Comparison of ENCODE assay signal across 8 mouse cellular contexts in genomic region chr4:105390378-105390777, GRCm38 (mm10).
DNase-seq lines count a peak whose midpoint lies in the region; ATAC-seq and TF ChIP-seq lines count a peak whose summit lies in the region.

No protein-coding gene starts in this region.

- H3K27ac ChIP-seq in midbrain, postnatal 0 days (ENCODE audit: low read depth, low read length): no peak overlapping the region
- H3K27ac ChIP-seq in midbrain, embryonic 11.5 days (ENCODE audit: low read depth, low read length): no peak overlapping the region
- H3K27ac ChIP-seq in kidney, postnatal 0 days: no peak overlapping the region
- H3K27ac ChIP-seq in intestine, postnatal 0 days (ENCODE audit: low read depth, low read length): no peak overlapping the region

- no peak for TF ChIP-seq CTCF in midbrain, postnatal 0 days (IDR thresholded peaks at IDR 0.05)
- no peak for TF ChIP-seq CTCF in kidney, postnatal 0 days (IDR thresholded peaks at IDR 0.05; ENCODE audit: low read depth)
- TF ChIP-seq CTCF in intestine, postnatal 0 days (IDR thresholded peaks at IDR 0.05; ENCODE audit: low read depth): no peak

- 27% methylated on average over 5 of the region's 5 CpGs for WGBS in midbrain, postnatal 0 days
- 31% methylated on average over 5 of the region's 5 CpGs for WGBS in midbrain, embryonic 11.5 days
- WGBS in kidney, postnatal 0 days: 18% methylated on average over 5 of the region's 5 CpGs
- WGBS in intestine, postnatal 0 days: 28% methylated on average over 5 of the region's 5 CpGs

- peak; percentile 52 for DNase-seq in adrenal gland, postnatal 14 days
- no peak for DNase-seq in adrenal gland, postnatal 25 days
- peak; percentile 17 for DNase-seq in midbrain, postnatal 0 days (ENCODE audit: low spot score)
- no peak for DNase-seq in midbrain, embryonic 11.5 days (ENCODE audit: low spot score, missing footprints)
- DNase-seq in kidney, postnatal 0 days (ENCODE audit: low spot score): peak; percentile 87
- peak; percentile 45 for DNase-seq in testis, postnatal 14 days (ENCODE audit: low spot score)
- no peak for DNase-seq in cerebellum, adult 18-20 months

- H3K9ac ChIP-seq in midbrain, postnatal 0 days (replicated peaks; ENCODE audit: low read length, poor library complexity, severe bottlenecking): no peak overlapping the region
- H3K9ac ChIP-seq in midbrain, embryonic 11.5 days (ENCODE audit: low read length): no peak overlapping the region
- H3K9ac ChIP-seq in kidney, postnatal 0 days (ENCODE audit: low read depth, low read length): no peak overlapping the region
- no peak overlapping the region for H3K9ac ChIP-seq in intestine, postnatal 0 days (ENCODE audit: low read depth, low read length)

- H3K9me3 ChIP-seq in midbrain, postnatal 0 days (ENCODE audit: low read length): no peaks in the 10 kb centered on the region
- no peaks in the 10 kb centered on the region for H3K9me3 ChIP-seq in midbrain, embryonic 11.5 days (ENCODE audit: control insufficient read depth, low read length)
- H3K9me3 ChIP-seq in kidney, postnatal 0 days (replicated peaks; ENCODE audit: low read length): no peaks in the 10 kb centered on the region
- H3K9me3 ChIP-seq in intestine, postnatal 0 days (ENCODE audit: control insufficient read depth): no peaks in the 10 kb centered on the region

- H3K27me3 ChIP-seq in midbrain, postnatal 0 days (ENCODE audit: insufficient read depth, low read length): no peaks in the 10 kb centered on the region
- H3K27me3 ChIP-seq in midbrain, embryonic 11.5 days (ENCODE audit: control insufficient read depth, insufficient read depth, low read length): no peaks in the 10 kb centered on the region
- H3K27me3 ChIP-seq in kidney, postnatal 0 days (ENCODE audit: insufficient read depth, low read length): no peaks in the 10 kb centered on the region
- no peaks in the 10 kb centered on the region for H3K27me3 ChIP-seq in intestine, postnatal 0 days (replicated peaks; ENCODE audit: control insufficient read depth, insufficient read depth, low read length)

- no peaks in the 10 kb centered on the region for H3K4me1 ChIP-seq in midbrain, postnatal 0 days (ENCODE audit: insufficient read depth, low read length)
- no peaks in the 10 kb centered on the region for H3K4me1 ChIP-seq in midbrain, embryonic 11.5 days (ENCODE audit: control insufficient read depth, insufficient read depth, low read length)
- H3K4me1 ChIP-seq in kidney, postnatal 0 days (replicated peaks; ENCODE audit: insufficient read depth, low read length): no peaks in the 10 kb centered on the region
- no peaks in the 10 kb centered on the region for H3K4me1 ChIP-seq in intestine, postnatal 0 days (replicated peaks; ENCODE audit: control insufficient read depth, insufficient read depth, low read length)

- ATAC-seq in midbrain, postnatal 0 days (ENCODE audit: low FRiP score): no peak
- ATAC-seq in midbrain, embryonic 11.5 days (ENCODE audit: low FRiP score): no peak
- ATAC-seq in kidney, postnatal 0 days (replicated peaks; ENCODE audit: low FRiP score, low read depth): 0 out of 2 replicates have a peak, but pooled peaks have one; percentile 57
- ATAC-seq in intestine, postnatal 0 days: no peak

- H3K36me3 ChIP-seq in midbrain, postnatal 0 days (ENCODE audit: insufficient read depth, low read length): no peaks in the 10 kb centered on the region
- H3K36me3 ChIP-seq in midbrain, embryonic 11.5 days (ENCODE audit: control insufficient read depth, insufficient read depth, low read length): no peaks in the 10 kb centered on the region
- H3K36me3 ChIP-seq in kidney, postnatal 0 days (ENCODE audit: insufficient read depth, low read length): no peaks in the 10 kb centered on the region
- H3K36me3 ChIP-seq in intestine, postnatal 0 days (ENCODE audit: control insufficient read depth, insufficient read depth): no peaks in the 10 kb centered on the region

- no peak overlapping the region for H3K4me2 ChIP-seq in midbrain, postnatal 0 days (ENCODE audit: low read depth, low read length, poor library complexity, severe bottlenecking)
- H3K4me2 ChIP-seq in midbrain, embryonic 11.5 days: no peak overlapping the region
- H3K4me2 ChIP-seq in kidney, postnatal 0 days (ENCODE audit: low read length): no peak overlapping the region
- no peak overlapping the region for H3K4me2 ChIP-seq in intestine, postnatal 0 days (replicated peaks; ENCODE audit: low read depth)

- no peak overlapping the region for H3K4me3 ChIP-seq in midbrain, postnatal 0 days (ENCODE audit: low read depth, low read length)
- H3K4me3 ChIP-seq in midbrain, embryonic 11.5 days (ENCODE audit: low read depth, low read length): no peak overlapping the region
- H3K4me3 ChIP-seq in kidney, postnatal 0 days (replicated peaks; ENCODE audit: low read depth, low read length): no peak overlapping the region
- no peak overlapping the region for H3K4me3 ChIP-seq in intestine, postnatal 0 days (ENCODE audit: low read depth, low read length)

Comparison
In these comparisons a context has a peak if more than half of its experiments do, and no peak if none do; other contexts are left out.
1. DNase-seq: peak in adrenal gland, postnatal 14 days (single experiment), midbrain, postnatal 0 days (single experiment), kidney, postnatal 0 days (single experiment) and testis, postnatal 14 days (single experiment); none in adrenal gland, postnatal 25 days (single experiment), midbrain, embryonic 11.5 days (single experiment) and cerebellum, adult 18-20 months (0 of 2).